Mouse (Mus musculus) retina, embryonic 14.5 days (tissue): ENCODE measurements around the gene Mfrp.
"Not testable (repeated sequence)": the region's sequence is repeated elsewhere in the genome, so short reads cannot be mapped to it uniquely, and the experiment has no call there.

ENCODE experiments used
- DNase-seq: peaks from one replicate; pipeline ENCODE4 v3.0.0-alpha.2; 2015; ENCODE audit warnings: low spot score

Gene Mfrp

DNA sequence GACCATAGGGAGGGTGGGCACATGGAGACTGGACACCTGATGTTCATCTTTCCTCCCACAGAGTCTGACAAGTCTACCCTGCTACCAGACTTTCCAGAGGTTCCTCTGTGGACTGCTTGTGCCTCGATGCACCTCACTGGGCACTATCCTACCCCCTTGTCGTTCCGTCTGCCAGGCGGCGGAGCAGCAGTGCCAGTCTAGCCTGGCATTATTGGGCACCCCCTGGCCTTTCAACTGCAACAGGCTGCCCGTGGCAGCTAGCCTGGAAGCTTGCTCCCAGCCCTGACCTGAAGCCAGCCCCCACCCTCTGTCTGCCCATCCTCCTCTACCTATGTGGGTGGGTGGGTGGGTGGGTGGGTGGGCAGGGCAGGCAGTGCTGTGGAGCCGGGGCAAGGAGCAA is 4.7 kb downstream of the Mfrp start:
- no peak for DNase-seq

DNA sequence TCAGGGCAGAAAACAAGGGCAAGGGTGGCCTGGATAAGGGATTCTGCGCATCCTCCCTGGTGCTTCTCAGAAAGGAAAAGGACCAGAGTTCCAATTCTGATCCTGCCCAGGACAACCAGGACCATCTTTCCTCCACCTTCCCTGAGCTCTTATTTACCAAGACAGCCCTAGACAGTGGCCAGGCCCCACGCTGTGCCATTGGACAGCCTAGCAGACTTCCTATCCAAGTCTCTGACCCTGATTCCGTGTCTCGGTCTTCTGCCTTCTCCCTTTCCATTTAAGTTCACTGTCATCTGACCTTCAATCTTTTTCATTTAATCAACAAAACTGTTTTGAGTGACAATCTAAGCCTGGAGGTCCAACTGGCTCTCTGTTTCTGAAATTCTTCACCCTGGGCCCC is 5.1 kb downstream of the Mfrp start:
- DNase-seq = no peak

- no peak for DNase-seq
Measured at GRCm38 (mm10) chr9:44107110-44107509, 5.6 kb downstream of the Mfrp start, which contains the start of gene C1qtnf5. C1qtnf5 (plus strand) TSS chr9:44107245.

- DNase-seq = peak; percentile 73
Measured at GRCm38 (mm10) chr9:44107557-44108179, 6.1 kb downstream of the Mfrp start.

DNA sequence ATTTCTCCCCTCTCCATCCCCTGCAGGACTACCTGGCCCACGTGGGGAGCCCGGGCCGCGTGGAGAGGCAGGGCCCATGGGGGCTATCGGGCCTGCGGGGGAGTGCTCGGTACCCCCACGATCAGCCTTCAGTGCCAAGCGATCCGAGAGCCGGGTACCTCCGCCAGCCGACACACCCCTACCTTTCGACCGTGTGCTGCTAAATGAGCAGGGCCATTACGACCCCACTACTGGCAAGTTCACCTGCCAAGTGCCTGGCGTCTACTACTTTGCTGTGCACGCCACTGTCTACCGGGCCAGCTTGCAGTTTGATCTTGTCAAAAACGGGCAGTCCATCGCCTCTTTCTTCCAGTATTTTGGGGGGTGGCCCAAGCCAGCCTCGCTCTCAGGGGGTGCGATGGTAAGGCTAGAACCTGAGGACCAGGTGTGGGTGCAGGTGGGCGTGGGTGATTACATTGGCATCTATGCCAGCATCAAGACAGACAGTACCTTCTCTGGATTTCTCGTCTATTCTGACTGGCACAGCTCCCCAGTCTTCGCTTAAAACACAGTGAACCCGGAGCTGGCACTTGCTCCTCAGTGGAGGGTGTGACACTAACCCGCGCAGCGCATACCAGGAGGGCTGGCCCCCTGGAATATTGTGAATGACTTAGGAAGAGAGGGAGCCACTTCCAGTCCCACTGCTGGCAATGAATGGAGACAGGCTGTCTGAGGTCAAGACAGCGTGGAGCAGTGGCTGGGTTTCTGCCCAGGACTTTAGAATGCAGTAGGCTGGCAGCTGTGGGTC is 6.9 kb downstream of the Mfrp start:
- DNase-seq = no peak

DNA sequence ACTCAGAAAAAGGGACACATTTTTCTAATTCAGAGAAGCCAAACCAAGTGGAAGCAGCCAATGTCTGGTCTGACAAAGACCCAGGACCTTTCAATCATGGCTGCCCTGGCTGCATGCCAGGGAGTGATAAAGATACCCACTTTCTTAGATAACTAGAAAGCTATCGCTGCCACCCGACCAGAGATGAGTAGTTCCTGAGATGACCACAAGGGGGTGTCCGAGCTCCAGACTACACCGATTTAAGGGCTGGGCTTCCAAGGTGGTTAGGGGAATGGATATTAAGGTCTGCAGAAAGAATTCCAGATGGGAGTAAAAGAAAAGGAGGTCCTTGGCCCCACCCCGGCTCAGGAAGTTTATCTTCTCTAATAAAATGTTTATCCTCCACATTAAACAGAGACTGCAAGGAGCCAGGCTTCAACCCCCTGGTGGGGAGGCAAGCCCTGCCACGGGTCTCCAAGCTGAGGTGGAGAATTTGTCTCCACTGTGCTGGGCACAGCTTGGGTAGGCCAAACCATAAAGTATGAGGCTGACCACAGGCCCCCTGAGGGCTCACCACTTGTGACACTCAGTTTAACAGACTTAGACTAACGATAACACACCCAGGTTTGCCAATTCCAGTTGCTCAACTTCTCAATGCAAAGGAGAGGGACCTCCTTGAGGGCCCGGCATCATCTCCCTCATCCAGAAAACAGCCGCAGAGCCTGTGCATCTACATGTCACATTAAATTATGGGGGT is 8.0 kb downstream of the Mfrp start:
- peak; percentile 96 for DNase-seq

DNA sequence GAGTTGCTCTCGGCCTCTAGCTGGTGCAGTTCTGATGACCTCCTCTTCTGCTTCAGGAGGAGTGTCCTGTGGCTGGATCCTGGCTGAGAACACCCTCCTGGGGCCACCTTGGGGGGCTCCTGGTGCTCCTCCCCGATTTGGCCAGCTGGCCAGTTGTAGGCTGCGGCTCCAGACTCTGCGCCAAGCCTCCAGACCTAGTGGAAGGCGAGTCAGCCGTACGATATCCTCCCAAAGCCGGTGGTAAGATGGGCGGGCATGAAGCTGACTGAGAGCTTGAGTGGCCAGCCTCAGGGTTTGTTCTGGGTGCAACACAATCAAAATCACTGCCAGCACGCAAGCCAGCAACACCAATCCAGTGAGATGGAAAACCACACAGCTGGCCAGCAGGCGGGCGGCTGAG is 10.4 kb downstream of the Mfrp start:
- not testable (repeated sequence) for DNase-seq

DNA sequence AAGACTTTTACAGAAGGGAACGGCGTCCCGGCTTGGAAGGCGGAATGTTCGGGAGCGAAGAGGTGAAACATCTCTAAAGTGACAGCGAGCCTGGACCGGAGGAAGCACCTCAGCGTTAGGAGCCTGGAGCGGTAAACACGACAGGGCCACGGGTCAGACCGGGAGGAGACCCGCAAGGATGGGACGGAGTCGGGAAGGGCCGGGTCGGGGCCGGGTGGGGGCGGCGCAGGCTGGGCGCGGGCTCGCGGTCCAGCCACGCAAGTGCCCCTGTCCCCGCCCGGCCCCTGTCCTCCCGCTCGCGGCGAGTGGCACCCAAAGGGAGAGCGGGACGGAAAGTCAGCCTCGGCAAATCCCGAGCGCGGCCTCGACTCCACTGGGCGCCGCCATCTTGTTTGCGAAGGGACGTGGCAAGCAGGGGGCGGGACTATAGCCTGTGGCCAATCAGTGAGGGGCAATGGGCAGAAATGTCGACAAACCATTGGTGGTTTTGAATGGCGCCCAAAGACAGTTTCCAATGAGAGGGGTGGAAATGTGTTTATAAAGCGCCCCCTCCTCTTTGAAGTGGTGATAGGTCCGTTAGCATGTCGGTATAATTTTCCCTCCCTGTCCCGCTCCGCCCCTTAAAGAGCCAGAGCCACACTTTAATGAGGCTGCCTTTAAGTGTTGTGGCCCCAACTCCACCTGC is 11.7 kb downstream of the Mfrp start, which contains the start of the genes Gm49380 and Rnf26:
Gene Gm49380, minus strand, starts transcription at position 396 of the 685 bp plus-strand sequence.
Gene Rnf26, minus strand, starts transcription at position 413 of the 685 bp plus-strand sequence.
- DNase-seq = peak; percentile 98

- no peak for DNase-seq
Measured at GRCm38 (mm10) chr9:44114453-44114852, 12.9 kb downstream of the Mfrp start.

DNA sequence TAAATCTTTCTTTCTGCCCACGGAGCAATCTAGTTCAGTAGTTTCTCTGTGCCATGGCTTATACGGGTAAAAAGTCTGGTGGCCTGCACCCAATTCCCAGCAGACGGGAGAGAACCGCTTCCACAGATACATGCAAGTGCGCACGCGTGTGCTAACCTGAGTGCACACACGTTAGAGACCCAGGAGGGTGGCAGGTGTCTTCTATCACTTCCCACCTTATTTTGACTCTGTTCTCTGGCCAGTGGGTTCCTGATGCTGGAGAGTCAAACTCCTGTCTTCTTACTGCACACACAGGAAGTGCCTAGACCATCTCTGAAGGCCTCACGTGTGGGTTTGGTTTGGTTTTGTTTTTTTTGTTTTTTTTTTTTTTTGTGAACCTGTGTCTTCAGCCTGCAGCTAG is 14.1 kb downstream of the Mfrp start:
- DNase-seq = no peak

- no peak for DNase-seq
Measured at GRCm38 (mm10) chr9:44116182-44116581, 14.7 kb downstream of the Mfrp start.

DNA sequence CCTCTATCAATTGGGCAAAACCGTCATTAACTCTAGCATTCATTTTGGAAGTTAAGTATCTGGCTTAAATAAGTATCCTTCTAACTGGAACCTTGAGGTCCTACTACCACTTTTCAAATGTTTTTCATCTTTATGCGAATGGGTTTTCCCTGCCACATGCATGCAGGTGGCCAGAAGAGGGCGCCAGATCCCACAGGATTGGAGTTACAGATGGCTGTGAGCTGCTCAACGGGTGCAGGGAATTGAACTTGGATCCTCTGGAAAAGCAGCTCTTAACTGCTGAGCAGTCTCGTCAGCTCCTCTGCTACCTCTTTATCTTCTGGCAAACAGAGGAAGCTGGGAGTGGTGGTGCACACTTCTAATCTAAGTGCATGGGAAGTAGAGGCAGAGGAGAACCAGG is 17.5 kb downstream of the Mfrp start:
- peak; percentile 43 for DNase-seq

GRCm38 (mm10) chr9:44119948-44120465 is 18.5 kb downstream of the Mfrp start:
- no peak for DNase-seq

GRCm38 (mm10) chr9:44124317-44124716 is 22.8 kb downstream of the Mfrp start:
- peak; percentile 45 for DNase-seq

DNA sequence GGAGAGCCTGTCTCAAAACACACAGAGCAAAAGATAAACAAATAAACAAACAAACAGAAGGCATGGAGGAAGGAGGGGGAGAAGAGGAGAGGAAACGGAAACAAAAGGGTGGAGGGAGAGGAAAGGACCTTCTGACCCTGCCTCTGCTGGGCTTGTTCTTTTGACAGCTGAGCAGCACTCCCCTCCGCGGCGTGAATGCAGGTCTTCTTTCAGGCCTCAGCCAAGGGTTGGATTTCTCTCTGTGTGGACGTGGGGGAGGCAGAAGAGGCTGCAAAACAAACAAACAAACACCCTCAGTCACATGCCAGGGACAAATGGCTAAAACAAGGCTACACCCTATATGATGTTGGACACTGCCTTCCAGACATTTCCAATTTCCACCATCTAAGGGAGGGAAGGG is 23.5 kb downstream of the Mfrp start:
- no peak for DNase-seq

GRCm38 (mm10) chr9:44125546-44126428 is 24.3 kb downstream of the Mfrp start:
- DNase-seq = peak; percentile 93

- no peak for DNase-seq
Measured at GRCm38 (mm10) chr9:44126746-44127145, 25.2 kb downstream of the Mfrp start.

GRCm38 (mm10) chr9:44127351-44127801 is 25.8 kb downstream of the Mfrp start:
- DNase-seq = no peak

- DNase-seq = no peak
Measured at GRCm38 (mm10) chr9:44129633-44130032, 28.1 kb downstream of the Mfrp start.

DNA sequence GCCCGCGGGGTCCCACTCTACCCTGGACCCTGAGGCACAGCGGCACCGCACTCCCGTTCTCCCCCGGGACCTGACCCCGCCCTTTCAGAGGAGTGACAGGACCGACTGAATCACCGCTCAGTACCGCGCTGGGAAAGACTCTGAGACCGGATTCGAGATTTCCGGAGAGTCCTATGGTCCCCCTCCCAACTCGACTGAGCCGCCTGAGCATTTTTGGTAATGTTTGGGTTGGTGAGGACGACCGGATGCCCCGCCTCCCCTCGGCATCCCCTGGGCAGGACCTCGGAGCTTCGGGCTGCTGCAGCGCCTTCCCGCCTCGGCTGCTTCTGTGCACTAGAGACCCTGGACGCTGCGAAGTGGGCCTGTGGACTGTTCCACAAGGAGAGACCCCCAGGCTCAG is 28.5 kb downstream of the Mfrp start:
- DNase-seq = peak; percentile 57
